Mouse (Mus musculus): ENCODE measurements around the gene Ddrgk1.

- TF ChIP-seq GATA1 (IDR thresholded peaks at IDR 0.05; ENCODE audit: low read length) (no peak), TAL1 (IDR thresholded peaks at IDR 0.05; ENCODE audit: low read length) (no peak; the same call in 2 of the 3 replicates)
These were observed 25.2 kb downstream of the Ddrgk1 start for GRCm38 (mm10) chr2:130639276-130639675.

Data from erythroblast, embryonic 14.5 days (primary cell).